Mouse (Mus musculus) layer of hippocampus, postnatal 25 days (tissue): ENCODE results near the gene Cldn4. TPM values are rescaled to one million over a fixed set of nuclear protein-coding genes. Genes with fewer than 3 reads are reported as not detected.

Experiments
- DNase-seq, 2 experiments: peaks; one replicate each; pipeline ENCODE4 v3.0.0; 2022; ENCODE audit warnings: mixed read lengths in 2 of 2, low spot score in 1 of 2; ENCODE audit errors: extremely low spot score in 1 of 2
- total RNA-seq, 2 experiments: library from RNA; stranded (reverse); gene quantifications; 2 replicates each; pipeline ENCODE4 v1.2.3; 2021

The Cldn4 gene
- total RNA-seq, result not detected

DNA sequence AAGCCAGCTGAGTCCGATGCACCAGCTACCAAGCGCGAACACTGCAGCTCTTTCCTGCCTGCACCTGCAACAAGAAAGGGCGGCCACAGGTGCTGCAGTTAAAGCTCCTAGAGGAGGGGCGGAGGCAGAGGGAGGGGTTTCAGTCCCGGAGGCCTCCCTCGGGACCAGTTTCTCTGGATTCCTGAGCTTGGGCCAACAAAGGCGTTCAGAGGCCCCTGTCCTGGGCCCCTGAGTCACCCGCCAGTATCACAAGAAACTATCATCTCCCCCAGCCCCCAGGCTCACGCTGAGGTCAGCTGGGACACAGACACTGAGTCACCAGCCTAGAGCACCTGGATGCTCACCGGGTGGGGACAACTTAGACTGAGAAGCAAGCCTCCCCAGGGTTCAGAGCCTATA, at the start of gene Cldn4:
TSS of gene Cldn4 (minus strand) at position 78 of the 399 bp plus-strand sequence.
- no peak for DNase-seq

DNA sequence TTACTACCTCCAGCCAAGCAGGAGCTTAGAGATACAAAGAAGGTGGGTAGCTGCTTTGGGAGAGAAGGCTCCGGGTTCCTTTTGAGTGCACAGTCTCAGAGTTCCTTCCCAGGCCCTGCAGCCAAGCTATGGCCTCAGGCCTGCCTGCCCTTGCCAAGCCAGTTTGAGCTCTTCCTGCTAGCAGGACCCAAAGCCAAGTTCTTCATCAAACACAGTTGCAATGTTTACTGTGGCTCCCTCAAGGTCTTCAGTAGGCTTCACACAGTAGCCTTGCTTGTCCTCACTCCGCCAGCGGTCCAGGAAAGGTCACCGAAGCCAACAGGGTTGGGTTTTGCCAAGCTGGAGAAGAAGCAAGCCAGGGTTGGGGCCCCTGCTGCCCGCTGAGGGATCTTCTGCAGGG, 45.8 kb upstream of the Cldn4 start:
- no peak for DNase-seq

DNA sequence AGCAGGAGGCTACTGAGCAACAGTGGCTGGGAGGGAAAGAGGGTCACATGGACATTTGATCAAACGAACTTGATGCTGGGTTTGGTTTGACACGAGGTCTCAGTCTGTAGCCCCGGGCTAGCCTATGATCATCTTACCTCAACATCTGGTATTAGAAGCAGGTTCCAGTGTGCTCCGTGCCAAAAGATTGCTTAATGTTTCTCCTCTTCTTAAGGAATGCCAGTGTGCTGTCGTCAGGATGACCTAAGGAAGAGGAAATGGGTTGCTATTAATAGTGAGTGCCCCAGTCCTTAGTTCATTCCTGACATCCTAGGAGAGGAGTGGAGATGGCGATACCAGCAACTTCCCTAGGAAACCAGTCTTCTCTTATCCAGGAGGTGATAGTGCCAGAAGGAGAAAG, 43.0 kb upstream of the Cldn4 start:
- no peak for DNase-seq

DNA sequence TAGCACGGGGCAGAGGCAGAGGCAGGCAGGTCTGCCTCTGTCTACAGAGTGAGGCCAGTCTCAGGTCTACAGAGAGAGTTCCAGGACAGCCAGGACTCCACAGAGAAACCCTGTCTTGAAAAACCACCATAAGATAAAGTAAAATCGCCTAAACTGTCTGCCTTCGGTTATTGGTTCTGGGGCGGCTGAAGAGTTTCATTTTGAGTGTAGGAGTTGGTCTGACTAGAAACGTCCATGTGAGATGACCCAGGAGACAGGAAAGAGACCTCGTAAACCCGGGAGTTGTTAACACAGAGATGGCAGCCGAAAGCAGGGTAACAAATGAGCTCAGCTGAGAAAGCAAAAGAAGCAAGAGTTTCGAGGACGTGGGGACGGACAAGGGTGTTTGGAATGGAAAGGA, 42.4 kb upstream of the Cldn4 start:
- no peak for DNase-seq

DNA sequence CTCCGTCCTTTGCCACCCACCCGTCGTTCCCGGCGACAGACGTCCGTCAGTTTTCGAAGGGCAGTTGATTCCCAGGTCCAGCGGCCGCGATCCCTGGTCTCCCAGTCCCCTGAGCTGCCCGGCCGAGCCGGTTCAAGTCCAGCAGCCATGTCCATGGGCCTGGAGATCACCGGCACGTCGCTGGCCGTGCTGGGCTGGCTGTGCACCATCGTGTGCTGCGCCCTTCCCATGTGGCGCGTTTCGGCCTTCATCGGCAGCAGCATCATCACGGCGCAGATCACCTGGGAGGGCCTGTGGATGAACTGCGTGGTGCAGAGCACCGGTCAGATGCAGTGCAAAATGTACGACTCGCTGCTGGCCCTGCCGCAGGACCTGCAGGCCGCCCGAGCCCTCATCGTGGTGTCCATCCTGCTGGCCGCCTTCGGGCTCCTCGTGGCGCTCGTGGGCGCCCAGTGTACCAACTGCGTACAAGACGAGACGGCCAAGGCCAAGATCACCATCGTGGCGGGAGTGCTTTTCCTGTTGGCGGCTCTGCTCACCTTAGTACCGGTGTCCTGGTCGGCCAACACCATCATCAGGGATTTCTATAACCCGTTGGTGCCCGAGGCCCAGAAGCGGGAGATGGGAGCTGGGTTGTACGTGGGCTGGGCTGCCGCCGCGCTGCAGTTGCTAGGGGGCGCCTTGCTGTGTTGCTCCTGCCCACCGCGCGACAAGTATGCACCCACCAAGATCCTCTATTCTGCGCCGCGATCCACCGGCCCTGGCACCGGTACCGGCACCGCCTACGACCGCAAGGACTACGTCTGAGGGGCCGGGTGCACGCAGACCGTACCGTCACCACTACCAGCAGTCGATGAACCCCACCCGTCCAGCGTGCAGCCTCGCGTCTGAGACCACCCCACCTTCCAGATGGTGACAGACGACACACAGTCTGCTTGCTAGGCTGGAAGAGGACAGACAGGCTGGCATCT, 39.8 kb upstream of the Cldn4 start:
- DNase-seq, result peak in 1 of 2 experiments; percentile 13

DNA sequence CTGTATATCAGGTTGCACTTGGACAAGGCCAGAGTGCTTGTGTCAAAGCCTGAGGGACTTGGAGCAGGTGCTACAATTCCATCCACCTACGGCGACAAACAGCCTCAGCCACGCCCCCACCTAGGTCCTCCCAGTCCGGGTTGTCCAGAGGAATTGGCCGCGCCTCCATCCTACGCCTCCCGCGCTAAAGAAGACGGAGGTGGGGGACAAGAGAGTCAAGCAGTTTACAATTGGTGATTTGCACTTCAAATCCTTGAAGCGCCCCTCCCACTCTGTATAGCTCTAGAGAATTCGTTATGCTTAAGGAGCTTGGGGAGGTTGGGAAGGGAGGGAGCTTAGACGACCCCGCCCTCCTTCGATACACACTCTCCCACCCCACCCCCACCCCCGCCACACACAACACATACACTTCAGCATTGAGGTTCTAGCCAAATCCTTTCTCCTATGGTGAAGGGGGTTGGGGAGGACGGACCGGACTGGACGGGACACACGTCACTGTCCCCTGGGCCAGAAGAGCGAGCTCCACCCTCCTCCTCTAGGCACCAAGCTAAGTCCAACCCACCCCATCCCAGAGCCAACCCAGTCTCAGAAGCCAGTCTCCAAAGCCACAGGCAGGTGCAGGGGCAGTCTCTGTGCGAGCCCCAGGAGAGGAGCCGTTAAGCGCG, 39.0 kb upstream of the Cldn4 start, which contains the start of gene Cldn3:
TSS of gene Cldn3 (plus strand) at position 582 of the 665 bp plus-strand sequence.
- DNase-seq, result no peak

DNA sequence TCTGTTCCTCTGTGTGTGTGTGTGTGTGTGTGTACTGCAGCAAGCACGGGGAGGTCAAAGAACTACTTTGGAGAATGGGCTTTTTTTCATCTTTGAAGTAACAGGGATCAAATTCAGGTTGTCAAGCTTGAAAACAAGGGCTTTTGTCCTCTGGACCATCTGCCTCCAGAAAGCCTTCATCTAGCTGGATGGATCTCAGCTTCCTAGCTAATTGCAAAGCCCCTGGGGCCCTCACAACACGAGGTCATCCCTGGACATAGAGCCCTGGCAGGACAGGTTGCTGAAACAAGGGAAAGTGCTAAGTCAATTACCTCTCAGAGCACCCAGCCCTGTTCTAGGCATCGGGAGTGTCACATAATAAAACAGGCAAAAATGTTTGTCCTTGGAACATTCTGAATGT, 37.0 kb upstream of the Cldn4 start:
- no peak for DNase-seq

DNA sequence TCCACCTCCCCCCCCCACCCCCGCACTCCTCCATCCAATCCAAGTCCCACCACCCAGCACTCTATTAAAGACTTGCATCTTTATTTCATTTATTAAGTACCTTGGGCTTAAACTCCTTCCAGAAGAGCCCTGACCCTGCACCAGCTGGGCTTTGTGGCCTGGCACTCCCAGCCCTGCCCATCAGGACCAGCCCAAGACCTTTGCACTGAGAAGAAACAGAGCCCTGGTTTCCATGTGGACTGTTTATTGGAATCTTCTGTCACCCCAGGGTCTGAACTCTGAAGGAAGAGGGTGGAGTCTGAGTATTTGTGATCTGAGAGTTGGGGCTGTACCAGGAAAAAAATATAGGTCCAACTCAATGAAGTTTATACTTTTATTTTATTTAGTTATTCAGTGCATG, 36.4 kb upstream of the Cldn4 start:
- DNase-seq, result no peak

DNA sequence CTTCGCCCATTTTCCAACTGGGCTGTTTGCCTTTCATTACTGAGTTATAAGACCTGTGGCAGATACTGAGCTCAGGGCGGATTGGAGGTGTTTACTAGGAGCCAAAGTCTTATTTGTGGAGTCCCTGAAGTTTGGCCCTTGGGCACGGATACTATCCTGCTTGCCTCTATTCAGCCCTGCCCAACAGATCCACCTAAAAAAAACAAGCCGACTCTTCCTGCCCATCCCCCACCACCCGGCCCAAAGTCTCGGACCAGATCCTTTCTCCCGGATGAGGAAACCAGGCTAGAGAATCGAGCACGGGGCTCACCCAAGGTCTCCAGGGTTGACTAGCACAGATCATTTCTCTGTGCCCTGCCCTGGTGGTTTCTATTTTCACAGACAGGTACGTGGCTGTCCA, 34.4 kb upstream of the Cldn4 start:
- no peak for DNase-seq

DNA sequence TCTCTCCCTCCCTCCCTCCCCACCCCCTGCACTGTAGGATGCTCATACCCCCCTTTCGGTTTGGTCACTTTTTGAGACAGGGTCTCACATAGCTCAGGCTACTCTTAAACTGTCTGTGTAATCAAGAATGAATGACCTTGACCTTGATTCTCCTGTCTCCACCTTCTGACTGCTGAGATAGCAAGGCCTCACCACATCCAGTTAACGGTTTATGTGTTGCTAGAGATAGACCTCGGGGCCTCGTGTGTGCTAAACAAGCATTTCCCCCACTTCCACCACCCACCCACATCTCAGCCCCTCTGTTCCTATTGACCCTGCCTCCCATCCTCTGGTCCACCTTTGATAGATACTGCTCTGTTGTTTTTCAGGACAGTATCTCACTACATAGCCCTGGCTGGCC, 31.1 kb upstream of the Cldn4 start:
- DNase-seq, result no peak

DNA sequence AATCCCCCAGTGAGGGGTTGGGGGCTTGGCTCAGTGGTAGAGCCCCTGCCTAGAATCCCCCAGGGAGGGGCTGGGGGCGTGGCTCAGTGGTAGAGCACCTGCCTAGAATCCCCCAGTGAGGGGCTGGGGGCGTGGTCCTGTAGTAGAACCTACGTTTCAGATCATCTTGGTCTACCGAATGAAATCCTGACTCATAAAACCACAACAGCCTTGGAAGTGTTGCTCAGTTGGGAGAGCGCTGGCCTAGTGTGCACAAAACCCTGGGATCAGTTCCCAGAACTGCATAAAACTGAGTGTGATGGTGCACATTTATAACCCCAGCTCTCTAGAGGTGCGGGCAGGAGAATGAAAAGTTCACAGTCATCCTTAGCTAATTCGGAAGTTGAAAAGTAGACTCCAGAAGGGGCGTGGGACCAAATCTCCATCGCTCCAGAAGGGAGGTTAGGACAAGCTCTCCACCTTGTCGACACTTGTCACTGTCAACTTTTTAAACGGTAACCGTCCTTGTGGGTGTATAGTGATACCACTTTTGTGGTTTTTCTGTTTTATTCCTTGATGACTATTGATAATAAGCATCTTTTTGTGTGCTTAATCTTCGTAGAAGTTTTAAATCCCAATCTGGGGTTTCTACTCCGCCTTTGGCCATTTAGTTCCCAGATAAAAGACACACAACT, 30.0 kb upstream of the Cldn4 start:
- no peak for DNase-seq

DNA sequence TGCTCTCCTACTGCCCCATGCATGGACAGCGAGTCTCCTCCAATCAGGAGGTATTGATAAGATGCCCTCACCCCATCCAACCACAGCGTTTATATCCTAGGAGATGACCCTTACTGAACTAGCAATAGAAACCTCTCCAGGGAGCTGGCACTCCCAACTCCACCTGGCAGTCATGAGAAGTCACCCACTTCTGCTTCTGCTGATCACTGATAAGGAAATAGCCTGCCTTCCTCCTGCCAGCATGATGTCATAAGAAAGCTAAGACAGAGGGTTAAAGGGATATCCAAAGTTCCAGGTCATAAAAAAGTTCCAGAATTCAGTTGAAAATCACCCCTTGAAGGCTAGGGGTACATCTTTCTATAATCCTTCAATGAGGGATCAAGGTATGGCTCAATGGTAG, 29.4 kb upstream of the Cldn4 start:
- no peak for DNase-seq

DNA sequence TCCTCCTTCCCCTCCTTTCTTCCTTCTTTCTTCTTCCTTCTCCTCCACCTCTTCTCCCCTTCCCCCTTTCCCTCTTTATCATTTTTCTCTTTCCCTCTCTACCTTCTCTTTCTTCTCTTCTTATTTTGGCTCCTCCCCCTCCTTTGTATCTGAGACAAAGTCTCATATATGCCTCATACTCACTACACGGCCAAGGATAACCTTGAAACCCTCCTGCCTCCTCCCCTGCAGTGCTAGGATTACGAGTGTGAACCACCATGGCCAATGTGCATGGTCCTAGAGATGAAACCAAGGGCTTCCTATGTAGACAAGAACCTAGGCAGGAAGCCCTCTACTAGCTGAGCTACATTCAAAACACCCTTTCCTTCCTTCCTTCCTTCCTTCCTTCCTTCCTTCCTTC, 28.2 kb upstream of the Cldn4 start:
- no peak for DNase-seq

DNA sequence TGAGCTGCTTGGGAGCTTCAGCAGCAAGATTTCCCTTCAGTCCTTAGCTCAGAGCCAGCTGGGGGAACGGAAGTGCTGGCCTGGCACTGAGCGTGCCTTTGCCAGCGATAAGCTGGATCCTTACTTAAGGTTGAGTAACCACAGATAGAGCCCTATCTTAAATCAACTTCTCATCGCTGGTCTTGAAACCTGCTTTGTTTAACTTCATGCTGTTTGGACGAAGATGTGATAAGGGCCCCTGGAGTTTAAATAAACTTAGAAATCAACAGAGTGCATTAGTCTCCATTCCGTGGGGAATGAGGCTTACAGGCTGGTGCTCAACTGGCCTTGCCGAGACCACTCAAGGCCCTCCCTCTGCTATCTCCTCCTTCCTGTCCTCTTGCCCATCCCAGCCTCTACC, 27.6 kb upstream of the Cldn4 start:
- no peak for DNase-seq

DNA sequence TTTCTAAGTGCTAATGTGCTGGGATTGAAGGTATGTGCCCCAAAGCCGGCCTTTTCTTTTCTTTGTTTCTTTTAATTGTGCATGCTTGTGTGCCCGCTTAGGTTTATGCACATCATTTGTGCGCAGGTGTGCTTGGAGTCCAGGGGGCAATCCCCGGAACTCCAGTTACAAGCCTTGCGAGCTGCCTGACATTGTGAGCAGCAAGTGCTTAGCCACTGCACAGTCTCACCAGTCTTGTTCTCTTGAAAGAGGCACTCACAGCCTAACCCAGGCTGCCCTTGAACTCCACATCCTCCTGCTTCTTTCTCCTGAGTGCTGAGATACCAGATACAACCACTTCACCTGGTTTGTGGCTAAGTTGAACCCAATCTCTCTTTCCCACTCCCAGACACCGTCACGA, 26.8 kb upstream of the Cldn4 start:
- DNase-seq, result no peak

DNA sequence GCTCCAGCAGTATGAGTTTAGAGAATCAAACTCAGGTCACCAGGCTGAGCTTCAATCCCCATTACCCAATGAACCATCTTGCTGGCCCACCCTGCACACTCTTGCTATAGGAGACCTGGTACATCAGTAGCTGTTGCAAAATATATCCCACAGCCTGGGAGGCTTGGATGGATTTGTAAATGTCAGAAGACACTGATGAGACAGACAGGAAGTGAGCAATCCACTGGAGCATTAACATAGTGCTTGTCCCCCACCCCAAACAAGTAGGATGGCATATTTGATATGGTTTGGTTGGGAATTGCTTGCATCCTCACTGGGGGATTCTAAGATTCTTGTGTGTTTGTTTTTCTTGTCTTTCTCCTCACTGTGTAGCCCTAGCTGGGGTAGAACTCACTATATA, 26.3 kb upstream of the Cldn4 start:
- no peak for DNase-seq

DNA sequence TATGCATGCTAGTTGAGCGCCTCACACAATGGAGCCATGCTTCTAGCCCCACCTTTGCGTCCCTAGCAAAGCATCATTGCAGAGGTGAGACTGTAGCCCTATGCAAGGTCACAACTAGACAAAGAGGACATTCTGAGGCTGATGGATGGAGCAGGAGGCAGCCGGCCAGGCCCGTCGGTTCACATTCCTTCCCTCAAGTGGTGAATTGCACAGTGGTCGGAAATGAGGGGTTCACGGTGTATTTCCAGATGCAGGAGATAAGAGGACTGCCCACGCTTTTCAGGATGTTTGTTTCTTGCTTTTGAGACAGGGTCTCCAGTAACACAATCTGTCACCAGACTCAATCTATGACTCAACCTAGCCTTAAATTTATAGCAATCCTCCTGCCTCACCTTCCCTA, 23.9 kb upstream of the Cldn4 start:
- DNase-seq, result no peak

DNA sequence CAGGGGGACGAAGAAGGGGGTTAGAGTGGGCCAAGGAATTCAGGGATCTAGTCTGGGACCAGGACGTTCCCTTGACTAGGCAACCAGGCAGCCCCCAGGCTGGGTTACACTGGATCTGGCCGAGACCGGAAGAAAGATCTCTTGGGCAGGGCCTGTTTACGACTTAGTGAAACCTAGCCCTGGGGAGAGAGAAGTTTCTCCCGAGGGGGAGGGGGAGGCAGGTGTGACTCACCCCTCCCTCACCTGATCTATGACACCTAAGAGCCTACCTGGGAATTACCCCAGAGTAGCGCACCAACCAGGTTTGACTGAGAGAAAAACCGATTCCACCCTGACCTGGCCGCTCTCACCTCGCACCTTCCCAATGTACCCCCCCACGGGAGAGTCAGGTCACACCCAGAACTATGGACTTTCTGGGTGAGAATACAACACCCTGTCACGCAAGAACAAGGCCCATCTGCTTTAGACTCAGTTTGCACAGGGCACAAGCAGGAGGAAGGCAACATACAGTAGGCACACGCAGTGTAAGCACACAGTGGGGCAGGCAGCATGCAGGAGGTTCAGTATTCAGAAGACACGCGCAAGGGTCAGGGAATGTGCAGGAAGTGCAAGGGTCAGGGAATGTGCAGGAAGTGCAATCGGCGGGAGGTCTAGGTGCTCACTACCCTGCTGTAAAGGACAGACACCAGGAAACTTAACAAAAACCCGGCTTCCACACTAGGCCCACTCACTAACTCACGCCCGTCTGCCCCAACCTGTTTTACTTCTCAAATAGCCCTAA, 20.6 kb upstream of the Cldn4 start:
- no peak for DNase-seq

DNA sequence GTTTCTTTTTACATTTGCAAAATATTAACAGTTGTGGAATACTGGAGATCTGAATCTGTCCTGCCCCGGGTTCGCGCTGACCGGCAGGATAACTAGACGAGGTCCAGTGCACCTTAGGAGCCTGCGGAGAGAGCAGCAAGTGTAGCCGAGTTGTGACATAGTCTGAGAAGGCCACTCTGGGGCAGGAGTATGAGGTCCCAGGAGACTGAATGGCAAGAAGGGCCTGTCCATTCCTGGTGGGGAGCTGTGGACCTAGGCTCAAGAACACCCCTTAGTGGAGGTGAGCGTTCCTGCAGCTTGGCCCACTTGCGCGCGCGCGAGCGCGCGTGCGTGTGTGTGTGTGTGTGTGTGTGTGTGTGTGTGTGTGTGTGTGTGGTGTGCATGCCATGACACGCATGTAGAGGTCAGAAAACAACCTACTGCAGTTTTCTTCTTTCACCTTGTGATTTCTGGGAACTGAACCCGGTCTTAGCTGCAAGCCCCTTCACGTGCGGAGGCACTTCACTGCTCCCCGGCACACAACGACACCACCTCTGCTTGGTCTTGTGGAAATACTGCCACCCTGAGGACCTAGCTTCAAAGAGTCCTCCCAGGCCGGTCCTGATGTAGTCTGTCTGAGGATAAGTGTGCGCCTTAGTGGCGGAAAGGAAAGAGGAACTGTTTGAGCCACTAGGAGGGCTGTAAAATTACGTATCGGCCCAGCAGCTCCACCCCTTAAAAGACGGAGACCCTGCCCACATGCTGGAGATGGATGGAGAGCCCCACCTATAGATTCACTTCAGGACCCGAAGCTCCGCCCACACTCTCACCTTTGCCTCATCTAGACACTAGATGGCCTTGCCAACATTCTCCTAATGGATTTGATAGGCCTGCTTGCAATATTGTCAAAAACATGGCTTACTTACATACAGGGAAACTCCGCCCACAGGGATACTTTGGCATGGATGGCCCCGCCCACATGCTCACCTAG, 19.4 kb upstream of the Cldn4 start:
- DNase-seq, result peak; percentile 18 to 19
